Mouse (Mus musculus) stomach, postnatal 0 days (tissue): ENCODE results near the gene Pitpna.

Source experiments
- CTCF ChIP-seq: IDR thresholded peaks from 2 replicates; pipeline ENCODE4 v1.5.1; 2016; ENCODE audit warnings: antibody characterized with exemption, low read depth, mild to moderate bottlenecking, moderate library complexity
- EP300 ChIP-seq: optimal IDR thresholded peaks from 2 replicates; pipeline ENCODE3; 2016; ENCODE audit warnings: antibody characterized with exemption

DNA sequence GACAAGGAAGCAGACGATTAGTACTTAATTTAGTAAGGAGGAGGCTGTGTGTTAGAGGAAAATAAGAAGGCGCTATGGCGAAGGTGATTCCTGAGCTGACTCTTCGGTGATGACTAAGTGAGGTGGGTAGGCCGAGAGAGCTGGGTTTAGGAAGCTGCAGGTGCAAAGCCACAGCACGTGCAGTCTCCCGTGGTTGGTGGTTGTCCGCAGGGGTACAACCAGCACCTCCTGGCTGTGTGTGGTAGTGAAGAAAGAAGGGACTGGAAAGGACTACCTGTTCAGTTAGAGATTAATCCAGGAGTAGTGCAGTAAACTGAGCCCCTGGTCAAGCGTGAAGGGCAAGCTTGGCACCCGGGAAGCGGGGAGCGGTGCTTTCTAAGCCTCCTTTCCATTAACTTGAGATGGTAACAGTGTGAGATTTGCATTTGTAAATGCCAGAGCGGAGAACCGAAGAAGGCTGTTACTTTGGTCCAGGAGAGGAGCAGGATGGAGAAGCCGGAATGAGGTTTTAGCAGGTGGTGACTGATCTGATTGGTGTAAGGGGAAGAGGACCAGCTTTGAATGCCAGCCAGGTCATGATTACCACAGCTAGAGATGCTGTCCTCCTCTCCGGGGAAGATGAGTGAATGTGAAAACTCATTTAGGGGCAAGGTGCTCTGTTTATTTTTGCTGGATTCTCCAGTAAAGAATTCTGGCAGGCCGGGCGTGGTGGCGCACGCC lies 64.5 kb downstream of the Pitpna start:
- TF ChIP-seq EP300 = no peak
- peak; percentile 29 for TF ChIP-seq CTCF
